Mouse (Mus musculus): ENCODE measurements around the gene Gm10337.

Gm10337 gene

GRCm38 (mm10) chr15:102503447-102503846, at the start of gene Gm10337:
Gene Gm10337 (plus strand): TSS chr15:102503722.
- DNase-seq: no peak

- DNase-seq: no peak
Observed at GRCm38 (mm10) chr15:102455993-102456392, 47.5 kb upstream of the Gm10337 start.

GRCm38 (mm10) chr15:102458050-102458736, 45.3 kb upstream of the Gm10337 start:
- no peak for DNase-seq

- DNase-seq: peak; percentile 96
Observed at GRCm38 (mm10) chr15:102458904-102459317, 44.6 kb upstream of the Gm10337 start, which contains the start of gene Prr13. Gene Prr13 (plus strand): TSS chr15:102459028.

GRCm38 (mm10) chr15:102459381-102459780, 44.1 kb upstream of the Gm10337 start:
- DNase-seq: no peak

GRCm38 (mm10) chr15:102459847-102460246, 43.7 kb upstream of the Gm10337 start:
- DNase-seq: no peak

- DNase-seq: no peak
Observed at GRCm38 (mm10) chr15:102460409-102460808, 43.1 kb upstream of the Gm10337 start.

GRCm38 (mm10) chr15:102460971-102461370, 42.6 kb upstream of the Gm10337 start:
- no peak for DNase-seq

- DNase-seq: no peak
Observed at GRCm38 (mm10) chr15:102461430-102462075, 42.0 kb upstream of the Gm10337 start.

GRCm38 (mm10) chr15:102463666-102464065, 39.9 kb upstream of the Gm10337 start:
- no peak for DNase-seq

- DNase-seq: no peak
Observed at GRCm38 (mm10) chr15:102468675-102469370, 34.7 kb upstream of the Gm10337 start.

- peak; percentile 91 for DNase-seq
Observed at GRCm38 (mm10) chr15:102470183-102470604, 33.3 kb upstream of the Gm10337 start, which contains the start of gene Pcbp2. Gene Pcbp2 (plus strand): TSS chr15:102470539.

GRCm38 (mm10) chr15:102470605-102471294, 32.8 kb upstream of the Gm10337 start:
- DNase-seq: peak; percentile 89

GRCm38 (mm10) chr15:102471295-102471645, 32.3 kb upstream of the Gm10337 start:
- no peak for DNase-seq

- DNase-seq: no peak
Observed at GRCm38 (mm10) chr15:102471727-102472126, 31.8 kb upstream of the Gm10337 start.

- no peak for DNase-seq
Observed at GRCm38 (mm10) chr15:102473246-102473645, 30.3 kb upstream of the Gm10337 start.

GRCm38 (mm10) chr15:102474520-102474919, 29.0 kb upstream of the Gm10337 start:
- no peak for DNase-seq

- no peak for DNase-seq
Observed at GRCm38 (mm10) chr15:102483136-102483535, 20.4 kb upstream of the Gm10337 start.

GRCm38 (mm10) chr15:102485853-102486252, 17.7 kb upstream of the Gm10337 start:
- DNase-seq: no peak

- DNase-seq: no peak
Observed at GRCm38 (mm10) chr15:102487664-102488063, 15.9 kb upstream of the Gm10337 start.

- DNase-seq: no peak
Observed at GRCm38 (mm10) chr15:102498322-102498721, 5.2 kb upstream of the Gm10337 start.

GRCm38 (mm10) chr15:102499370-102499769, 4.2 kb upstream of the Gm10337 start:
- DNase-seq: no peak

- no peak for DNase-seq
Observed at GRCm38 (mm10) chr15:102499851-102500250, 3.7 kb upstream of the Gm10337 start.
